Mouse (Mus musculus) G1E (cell line): ENCODE results near the gene Figla. TPM values are rescaled to one million over a fixed set of nuclear protein-coding genes. Genes with fewer than 3 reads are reported as not detected.

Experiments used
- ATAC-seq: 2 replicates; pipeline ENCODE4 v1.8.0; 2016; ENCODE audit warnings: mild to moderate bottlenecking; ENCODE audit not compliant: insufficient number of reproducible peaks, poor library complexity, low FRiP score, severe bottlenecking; ENCODE audit errors: extremely low read depth
- DNase-seq: peaks from one replicate; pipeline ENCODE4 v3.0.0; 2012; ENCODE audit warnings: low spot score
- H3K27me3 ChIP-seq: 2 replicates; pipeline ENCODE4 v1.6.1; 2012; ENCODE audit warnings: mild to moderate bottlenecking, low read length, inconsistent platforms; ENCODE audit not compliant: insufficient read depth
- H3K36me3 ChIP-seq: replicated peaks from 2 replicates; pipeline ENCODE3; 2012; ENCODE audit warnings: mild to moderate bottlenecking, inconsistent platforms
- H3K4me1 ChIP-seq: 2 replicates; pipeline ENCODE4 v1.6.1; 2012; ENCODE audit warnings: low read depth, low read length, inconsistent platforms, mixed read lengths; ENCODE audit not compliant: insufficient read depth
- H3K4me3 ChIP-seq: 2 replicates; pipeline ENCODE4 v1.5.1; 2012; ENCODE audit warnings: low read depth, mild to moderate bottlenecking, inconsistent platforms, low read length, moderate library complexity, mixed read lengths
- H3K9me3 ChIP-seq: replicated peaks from 2 replicates; pipeline ENCODE4 v1.6.1; 2012; ENCODE audit warnings: inconsistent platforms
- CTCF ChIP-seq: IDR thresholded peaks from 2 replicates; pipeline ENCODE4 v1.5.1; 2012; ENCODE audit warnings: low read depth, low read length, inconsistent platforms, mixed read lengths
- GATA1 ChIP-seq: IDR thresholded peaks from 2 replicates; pipeline ENCODE4 v1.6.1; 2012; ENCODE audit warnings: borderline replicate concordance, low read length, inconsistent platforms, mixed read lengths
- GATA2 ChIP-seq: IDR thresholded peaks from 2 replicates; pipeline ENCODE4 v1.6.1; 2012; ENCODE audit warnings: low read depth, low read length, inconsistent platforms, borderline replicate concordance
- POLR2AphosphoS5 ChIP-seq: IDR thresholded peaks from 2 replicates; pipeline ENCODE4 v1.6.1; 2012; ENCODE audit warnings: low read depth, low read length, inconsistent platforms; ENCODE audit not compliant: insufficient replicate concordance
- TAL1 ChIP-seq: conservative IDR thresholded peaks from 2 replicates; pipeline ENCODE4 v1.6.1; 2012; ENCODE audit warnings: low read depth, low read length, inconsistent platforms, mixed read lengths
- polyA plus RNA-seq: library from polyadenylated mRNA; stranded (reverse); fragments of >175 nt; gene quantifications from 2 replicates; pipeline ENCODE4 v1.2.3, GENCODE M21; 2012
- total RNA-seq, 2 experiments: library from RNA; stranded (forward) in 1 of 2; stranded (reverse) in 1 of 2; fragments of 200-1000 nt in 1 of 2; fragments of >200 nt in 1 of 2; fragmentation: Nextera tagmentation in 1 of 2; gene quantifications; 2 replicates each; pipeline ENCODE4 v1.2.3; 2014 to 2017

Figla gene
- total and polyA plus RNA-seq, 3 experiments: not detected

GRCm38 (mm10) chr6:86028150-86028549 lies 12.2 kb downstream of the Figla start:
- no peak for DNase-seq
- TF ChIP-seq GATA2: no peak
- TF ChIP-seq POLR2AphosphoS5: no peak
- TF ChIP-seq GATA1: no peak
- no peak for TF ChIP-seq CTCF
- TF ChIP-seq TAL1: no peak
- H3K27me3 ChIP-seq: peaks cover 75% of the 10 kb centered on the region
- ATAC-seq: no peak
- no peak overlapping the region for H3K4me3 ChIP-seq
- H3K36me3 ChIP-seq: no peaks in the 10 kb centered on the region
- no peaks in the 10 kb centered on the region for H3K9me3 ChIP-seq
- no peaks in the 10 kb centered on the region for H3K4me1 ChIP-seq

- no peak for TF ChIP-seq CTCF
- TF ChIP-seq POLR2AphosphoS5: no peak
- no peak for TF ChIP-seq GATA2
- TF ChIP-seq TAL1: no peak
- no peak for TF ChIP-seq GATA1
- H3K27me3 ChIP-seq: peaks cover 70% of the 10 kb centered on the region
- no peak for ATAC-seq
- no peak within 1 kb of the TSS for H3K4me3 ChIP-seq
- no peaks in the 10 kb centered on the region for H3K9me3 ChIP-seq
- H3K4me1 ChIP-seq: peaks cover 1% of the 10 kb centered on the region; the same call in 1 of the 2 replicates
- H3K36me3 ChIP-seq: no peaks in the 10 kb centered on the region
- no peak for DNase-seq
Measured at GRCm38 (mm10) chr6:86028601-86029322, 12.8 kb downstream of the Figla start, which contains the start of gene Add2. Add2 (plus strand) TSS chr6:86028681.

DNA sequence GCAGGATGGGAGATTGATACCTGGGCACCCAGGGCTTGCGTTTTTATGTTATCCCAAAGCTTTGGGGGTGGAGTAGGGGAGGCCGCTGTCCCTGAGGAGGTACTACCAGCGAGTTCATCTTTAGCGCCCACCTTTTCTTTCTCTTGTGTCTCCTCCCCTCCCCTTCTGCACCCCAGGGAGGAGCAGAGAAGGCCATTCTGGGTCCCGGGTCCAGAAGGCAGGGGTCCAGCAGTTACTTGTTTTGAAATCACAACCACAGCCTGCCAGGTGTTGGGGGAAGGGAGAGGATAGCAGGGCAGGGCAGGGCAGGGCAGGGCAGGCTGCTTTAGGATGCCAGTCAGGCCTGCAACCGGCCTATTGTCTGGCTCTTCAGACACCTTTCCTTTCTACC lies 13.3 kb downstream of the Figla start:
- DNase-seq (no peak), ATAC-seq (no peak)
- H3K4me1 ChIP-seq: peaks cover 3% of the 10 kb centered on the region; the same call in 1 of the 2 replicates
- no peaks in the 10 kb centered on the region for H3K9me3 ChIP-seq
- H3K36me3 ChIP-seq: no peaks in the 10 kb centered on the region
- no peak overlapping the region for H3K4me3 ChIP-seq
- TF ChIP-seq CTCF: no peak
- no peak for TF ChIP-seq GATA2
- TF ChIP-seq POLR2AphosphoS5: no peak
- TF ChIP-seq GATA1: no peak
- TF ChIP-seq TAL1: no peak
- peaks cover 66% of the 10 kb centered on the region for H3K27me3 ChIP-seq

GRCm38 (mm10) chr6:86031527-86031926 lies 15.6 kb downstream of the Figla start:
- H3K4me1 ChIP-seq: peaks cover 3% of the 10 kb centered on the region; the same call in 1 of the 2 replicates
- ATAC-seq (no peak), DNase-seq (no peak)
- no peaks in the 10 kb centered on the region for H3K36me3 ChIP-seq
- no peak overlapping the region for H3K4me3 ChIP-seq
- TF ChIP-seq TAL1 (no peak), GATA2 (no peak), GATA1 (no peak), CTCF (no peak), POLR2AphosphoS5 (no peak)
- H3K27me3 ChIP-seq: peaks cover 51% of the 10 kb centered on the region
- H3K9me3 ChIP-seq: no peaks in the 10 kb centered on the region

GRCm38 (mm10) chr6:86033635-86034034 lies 17.7 kb downstream of the Figla start:
- Histone ChIP-seq H3K36me3 (no peaks in the 10 kb centered on the region), H3K4me1 (peaks cover 3% of the 10 kb centered on the region; the same call in 1 of the 2 replicates), H3K27me3 (peaks cover 50% of the 10 kb centered on the region), H3K9me3 (no peaks in the 10 kb centered on the region), H3K4me3 (no peak overlapping the region)
- DNase-seq (no peak), ATAC-seq (no peak)
- TF ChIP-seq CTCF (no peak), GATA1 (no peak), GATA2 (no peak), POLR2AphosphoS5 (no peak), TAL1 (no peak)

DNA sequence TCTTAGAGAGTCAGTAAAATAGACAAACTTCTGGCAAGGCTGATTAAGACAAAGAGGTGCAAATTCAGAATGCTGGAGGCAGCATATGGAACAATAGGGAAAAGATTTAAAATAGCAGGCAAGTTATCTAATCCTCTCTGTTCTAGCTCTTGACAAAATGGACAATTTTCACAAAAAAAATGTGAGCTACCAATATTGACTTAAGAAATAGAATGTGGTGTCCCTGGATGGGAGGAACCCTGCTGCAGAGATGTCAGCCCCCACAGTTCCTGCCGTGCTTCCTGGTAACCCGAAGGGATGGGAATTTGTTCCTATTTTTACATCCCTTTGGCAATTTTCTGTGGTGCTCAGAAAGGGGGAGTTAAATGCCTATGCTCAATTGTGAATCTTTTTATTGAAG lies 22.9 kb downstream of the Figla start:
- Histone ChIP-seq H3K9me3 (no peaks in the 10 kb centered on the region), H3K27me3 (peaks cover 43% of the 10 kb centered on the region), H3K4me1 (peaks cover 9% of the 10 kb centered on the region), H3K36me3 (no peaks in the 10 kb centered on the region), H3K4me3 (no peak overlapping the region)
- DNase-seq (no peak), ATAC-seq (no peak)
- no peak for TF ChIP-seq GATA2
- no peak for TF ChIP-seq GATA1
- TF ChIP-seq TAL1: no peak
- no peak for TF ChIP-seq POLR2AphosphoS5
- no peak for TF ChIP-seq CTCF
